20 mouse cellular contexts compared by ENCODE assay signal in the genomic region with DNA sequence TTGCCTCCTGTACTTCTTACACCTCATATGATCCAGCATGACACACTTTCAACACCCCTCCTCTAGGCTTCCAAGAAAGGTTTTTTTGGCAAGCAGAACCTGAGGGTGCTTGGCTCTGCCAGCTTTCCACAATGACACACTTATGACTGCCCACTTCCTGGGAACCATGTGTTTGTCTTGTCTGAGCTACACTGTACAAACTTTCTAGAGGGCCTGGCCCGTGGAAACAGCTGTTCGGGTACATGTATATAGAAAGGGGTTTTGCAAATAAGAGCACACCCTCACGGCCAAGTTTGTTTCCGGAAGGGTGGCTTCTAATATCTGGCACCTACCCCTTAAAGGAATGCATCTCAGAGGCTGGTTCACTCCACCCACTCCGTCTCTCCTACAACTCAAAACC. TPM values are rescaled to one million over a fixed set of nuclear protein-coding genes. Genes with fewer than 3 reads are reported as not detected.
DNase-seq lines count a peak whose midpoint lies in the region; ATAC-seq and TF ChIP-seq lines count a peak whose summit lies in the region.
"Had no signal": no experiment of that assay in that cellular context is flagged by ENCODE, and none has a peak within 500 bp of the region (broad histone marks: within the 10 kb centered on the region; RNA-seq: fewer than 3 reads in every experiment).

No protein-coding gene starts in this region.

- TF ChIP-seq POLR2A in kidney, adult 2 months (IDR thresholded peaks at IDR 0.05; ENCODE audit: low read depth, low read length): no peak

- H3K9ac ChIP-seq in lung, embryonic 15.5 days: no peak overlapping the region
- H3K9ac ChIP-seq: embryonic facial prominence, embryonic 12.5 days; forebrain, embryonic 13.5 days; limb, embryonic 13.5 days; liver, embryonic 13.5 days; midbrain, embryonic 13.5 days had no signal

- H3K36me3 ChIP-seq in lung, embryonic 15.5 days: no peaks in the 10 kb centered on the region
- no peaks in the 10 kb centered on the region for H3K36me3 ChIP-seq in kidney, adult 2 months (ENCODE audit: control insufficient read depth, insufficient read depth, low read length)
- no peaks in the 10 kb centered on the region for H3K36me3 ChIP-seq in heart, embryonic 10.5 days
- H3K36me3 ChIP-seq: embryonic facial prominence, embryonic 12.5 days; limb, embryonic 13.5 days; liver, embryonic 13.5 days; midbrain, embryonic 13.5 days had no signal

- peak; percentile 13 for DNase-seq in right cerebral cortex, adult 18-20 months
- DNase-seq in right cerebral cortex, postnatal 4 days: no peak
- DNase-seq in lung, postnatal 4 days: peak; percentile 21 to 55
- peak; percentile 33 for DNase-seq in telencephalon, adult 2 months (ENCODE audit: low read depth, low spot score)
- DNase-seq in kidney, adult 2 months: no peak
- no peak for DNase-seq in heart, embryonic 10.5 days (ENCODE audit: low spot score)
- DNase-seq in layer of hippocampus, adult 9-10 months (ENCODE audit: low spot score): no peak
- DNase-seq: adrenal gland, adult 2 months; B cell, adult 2 months; cerebellum, adult 8-10 months; kidney, adult 8-10 months; kidney, postnatal 36 days; liver, embryonic 13.5 days had no signal

- no peak for TF ChIP-seq CTCF in kidney, adult 2 months (conservative IDR thresholded peaks at IDR 0.05; ENCODE audit: insufficient read depth, insufficient read length, low read depth, low read length)

- H3K27ac ChIP-seq in lung, embryonic 15.5 days: no peak overlapping the region
- no peak overlapping the region for H3K27ac ChIP-seq in kidney, adult 2 months (ENCODE audit: insufficient read depth, low read depth, low read length)
- no peak overlapping the region for H3K27ac ChIP-seq in heart, embryonic 10.5 days
- H3K27ac ChIP-seq: embryonic facial prominence, embryonic 12.5 days; forebrain, embryonic 13.5 days; limb, embryonic 13.5 days; liver, embryonic 13.5 days; midbrain, embryonic 13.5 days had no signal

- peaks cover 3% of the 10 kb centered on the region; the same call in 1 of the 2 replicates for H3K27me3 ChIP-seq in lung, embryonic 15.5 days
- no peaks in the 10 kb centered on the region for H3K27me3 ChIP-seq in kidney, adult 2 months (replicated peaks; ENCODE audit: control insufficient read depth, insufficient read depth, low read length)
- peaks cover 65% of the 10 kb centered on the region for H3K27me3 ChIP-seq in heart, embryonic 10.5 days (ENCODE audit: insufficient read depth, poor library complexity, severe bottlenecking)
- H3K27me3 ChIP-seq: embryonic facial prominence, embryonic 12.5 days; forebrain, embryonic 13.5 days; liver, embryonic 13.5 days had no signal

- no peaks in the 10 kb centered on the region for H3K9me3 ChIP-seq in lung, embryonic 15.5 days
- H3K9me3 ChIP-seq in heart, embryonic 10.5 days: no peaks in the 10 kb centered on the region
- H3K9me3 ChIP-seq: embryonic facial prominence, embryonic 12.5 days; forebrain, embryonic 13.5 days; limb, embryonic 13.5 days; liver, embryonic 13.5 days; midbrain, embryonic 13.5 days had no signal

- no peak overlapping the region for H3K4me2 ChIP-seq in lung, embryonic 15.5 days
- H3K4me2 ChIP-seq: embryonic facial prominence, embryonic 12.5 days; forebrain, embryonic 13.5 days; limb, embryonic 13.5 days; liver, embryonic 13.5 days; midbrain, embryonic 13.5 days had no signal

- peak; percentile 71; the same call in 1 of the 2 replicates for ATAC-seq in lung, embryonic 15.5 days (ENCODE audit: borderline replicate concordance, extremely low read depth, low FRiP score, low TSS enrichment)
- ATAC-seq: forebrain, embryonic 13.5 days; midbrain, embryonic 13.5 days had no signal

- 44% methylated on average over 5 of the region's 5 CpGs for WGBS in lung, embryonic 15.5 days
- WGBS in kidney, adult 2 months: 66% methylated on average over 5 of the region's 5 CpGs
- WGBS in heart, embryonic 10.5 days: 87% methylated on average over 5 of the region's 5 CpGs

- H3K4me3 ChIP-seq in lung, embryonic 15.5 days: no peak overlapping the region
- no peak overlapping the region for H3K4me3 ChIP-seq in kidney, adult 2 months (ENCODE audit: insufficient read depth, low read depth, low read length)
- no peak overlapping the region for H3K4me3 ChIP-seq in heart, embryonic 10.5 days
- H3K4me3 ChIP-seq: embryonic facial prominence, embryonic 12.5 days; erythroblast, embryonic 14.5 days; forebrain, embryonic 13.5 days; limb, embryonic 13.5 days; liver, embryonic 13.5 days; midbrain, embryonic 13.5 days had no signal

- H3K4me1 ChIP-seq in lung, embryonic 15.5 days: peaks cover 6% of the 10 kb centered on the region
- no peaks in the 10 kb centered on the region for H3K4me1 ChIP-seq in kidney, adult 2 months (ENCODE audit: control insufficient read depth, insufficient read depth, low read length)
- H3K4me1 ChIP-seq in heart, embryonic 10.5 days: no peaks in the 10 kb centered on the region
- H3K4me1 ChIP-seq: embryonic facial prominence, embryonic 12.5 days; limb, embryonic 13.5 days; liver, embryonic 13.5 days; midbrain, embryonic 13.5 days had no signal

RNA-seq across cellular contexts. Expression of a gene that starts 18.2 kb away (rescaled TPM):
- polyA plus RNA-seq in lung, embryonic 15.5 days (2015; fragmentation: Nextera tagmentation; extraction: Ambion mirVana): 1.9 and 2.6 TPM in 2 replicates
- polyA plus RNA-seq in kidney, adult 2 months (2012; rRNA removed): 0.29 and 0.45 TPM in 2 replicates
- 1.5 and 3.0 TPM in 2 replicates for polyA plus RNA-seq in heart, embryonic 10.5 days (2016; fragmentation: Nextera tagmentation; extraction: Ambion mirVana)
- polyA plus RNA-seq: adrenal gland, adult 2 months had no signal

RNA-seq across cellular contexts. Expression of a gene that starts 50.4 kb away (rescaled TPM):
- 69.3 and 70.6 TPM in 2 replicates for polyA plus RNA-seq in lung, embryonic 15.5 days (2015; fragmentation: Nextera tagmentation; extraction: Ambion mirVana)
- polyA plus RNA-seq in kidney, adult 2 months (2012; rRNA removed): 5.6 TPM in 2 replicates
- polyA plus RNA-seq in heart, embryonic 10.5 days (2016; fragmentation: Nextera tagmentation; extraction: Ambion mirVana): 57.2 and 71.5 TPM in 2 replicates

RNA-seq across cellular contexts. Expression of a gene that starts 51.1 kb away (rescaled TPM):
- polyA plus RNA-seq in lung, embryonic 15.5 days (2015; fragmentation: Nextera tagmentation; extraction: Ambion mirVana): not detected in 2 replicates
- 27.5 and 29.2 TPM in 2 replicates for polyA plus RNA-seq in kidney, adult 2 months (2012; rRNA removed)
- polyA plus RNA-seq in heart, embryonic 10.5 days (2016; fragmentation: Nextera tagmentation; extraction: Ambion mirVana): not detected in 2 replicates
- polyA plus RNA-seq: embryonic facial prominence, embryonic 12.5 days; erythroblast, embryonic 14.5 days; heart, postnatal 0 days; limb, embryonic 13.5 days; liver, embryonic 13.5 days had no signal

Comparison
In these comparisons a context has a peak if more than half of its experiments do, and no peak if none do; other contexts are left out.
1. DNase-seq: peak in right cerebral cortex, adult 18-20 months (single experiment), lung, postnatal 4 days (2 of 2) and telencephalon, adult 2 months (single experiment); none in right cerebral cortex, postnatal 4 days (single experiment), kidney, adult 2 months (single experiment), heart, embryonic 10.5 days (single experiment) and layer of hippocampus, adult 9-10 months (single experiment).
2. RNA of a gene that starts 51.1 kb away (polyA plus RNA-seq): 27.5 to 29.2 TPM in kidney, adult 2 months; not detected in lung, embryonic 15.5 days and not detected in heart, embryonic 10.5 days; every median in the first group is over 10 times any median in the second.